Mouse (Mus musculus): ENCODE data around the gene Scnn1a.
"Not testable (repeated sequence)": the region's sequence is repeated elsewhere in the genome, so short reads cannot be mapped to it uniquely, and the experiment has no call there.

Gene Scnn1a

GRCm38 (mm10) chr6:125320323-125320722 is at the start of gene Scnn1a:
TSS of gene Scnn1a (plus strand) at chr6:125320659.
- DNase-seq (ENCODE audit: low spot score): no peak

- DNase-seq (ENCODE audit: low spot score): peak; percentile 76
Measured at GRCm38 (mm10) chr6:125271455-125272227, 48.8 kb upstream of the Scnn1a start.

GRCm38 (mm10) chr6:125272228-125272785 is 48.2 kb upstream of the Scnn1a start:
- no peak for DNase-seq (ENCODE audit: low spot score)

- no peak for DNase-seq (ENCODE audit: low spot score)
Measured at GRCm38 (mm10) chr6:125274841-125275563, 45.5 kb upstream of the Scnn1a start.

- no peak for DNase-seq (ENCODE audit: low spot score)
Measured at GRCm38 (mm10) chr6:125279729-125280128, 40.7 kb upstream of the Scnn1a start.

GRCm38 (mm10) chr6:125282721-125283120 is 37.7 kb upstream of the Scnn1a start:
- not testable (repeated sequence) for DNase-seq (ENCODE audit: low spot score)

GRCm38 (mm10) chr6:125284250-125284649 is 36.2 kb upstream of the Scnn1a start:
- DNase-seq (ENCODE audit: low spot score): no peak

- no peak for DNase-seq (ENCODE audit: low spot score)
Measured at GRCm38 (mm10) chr6:125284751-125285150, 35.7 kb upstream of the Scnn1a start.

GRCm38 (mm10) chr6:125285890-125286289 is 34.6 kb upstream of the Scnn1a start, which contains the start of gene Tuba3a:
TSS of gene Tuba3a (minus strand) at chr6:125286042.
- no peak for DNase-seq (ENCODE audit: low spot score)

GRCm38 (mm10) chr6:125286944-125287343 is 33.5 kb upstream of the Scnn1a start:
- DNase-seq (ENCODE audit: low spot score): no peak

GRCm38 (mm10) chr6:125288730-125289129 is 31.7 kb upstream of the Scnn1a start:
- DNase-seq (ENCODE audit: low spot score): no peak

GRCm38 (mm10) chr6:125291329-125291728 is 29.1 kb upstream of the Scnn1a start:
- no peak for DNase-seq (ENCODE audit: low spot score)

- DNase-seq (ENCODE audit: low spot score): no peak
Measured at GRCm38 (mm10) chr6:125292256-125292655, 28.2 kb upstream of the Scnn1a start.

GRCm38 (mm10) chr6:125294049-125294448 is 26.4 kb upstream of the Scnn1a start:
- DNase-seq (ENCODE audit: low spot score): no peak

GRCm38 (mm10) chr6:125297149-125297820 is 23.2 kb upstream of the Scnn1a start:
- DNase-seq (ENCODE audit: low spot score): no peak

- no peak for DNase-seq (ENCODE audit: low spot score)
Measured at GRCm38 (mm10) chr6:125300982-125301381, 19.5 kb upstream of the Scnn1a start.

- DNase-seq (ENCODE audit: low spot score): no peak
Measured at GRCm38 (mm10) chr6:125302231-125302982, 18.1 kb upstream of the Scnn1a start.

GRCm38 (mm10) chr6:125303242-125303641 is 17.2 kb upstream of the Scnn1a start:
- DNase-seq (ENCODE audit: low spot score): no peak

- DNase-seq (ENCODE audit: low spot score): not testable (repeated sequence)
Measured at GRCm38 (mm10) chr6:125304408-125304807, 16.1 kb upstream of the Scnn1a start.

- DNase-seq (ENCODE audit: low spot score): no peak
Measured at GRCm38 (mm10) chr6:125305465-125305864, 15.0 kb upstream of the Scnn1a start.

GRCm38 (mm10) chr6:125307091-125307490 is 13.4 kb upstream of the Scnn1a start:
- DNase-seq (ENCODE audit: low spot score): no peak

GRCm38 (mm10) chr6:125308921-125309320 is 11.5 kb upstream of the Scnn1a start:
- DNase-seq (ENCODE audit: low spot score): no peak
